Mouse (Mus musculus) heart, embryonic 14.5 days (tissue): Measurements from ENCODE around the gene Cacng5. TPM values are rescaled to one million over a fixed set of nuclear protein-coding genes. Genes with fewer than 3 reads are reported as not detected.

ENCODE experiments used
- ATAC-seq: fragments of 200-750 bp; cut with Nextera tagmentation; 2 replicates; pipeline ENCODE4 v1.8.0; 2017; ENCODE audit warnings: low read depth, moderate TSS enrichment; ENCODE audit not compliant: insufficient number of reproducible peaks, insufficient read depth, low FRiP score
- H3K27ac ChIP-seq, 2 experiments: fragments of 200-500 bp in 1 of 2; fragments of 300-500 bp in 1 of 2; sonication (generic) in 1 of 2; replicated peaks in 1 of 2; 2 replicates each; pipeline ENCODE4 v1.5.1; 2012 to 2014; ENCODE audit warnings: low read depth in 2 of 2, low read length in 2 of 2, control low read depth in 1 of 2, mild to moderate bottlenecking in 1 of 2, mixed read lengths in 1 of 2; ENCODE audit not compliant: control insufficient read depth in 1 of 2, insufficient read depth in 1 of 2
- H3K27me3 ChIP-seq: fragments of 300-500 bp; sonication (generic); 2 replicates; pipeline ENCODE4 v1.6.1; 2014; ENCODE audit warnings: mild to moderate bottlenecking, low read length, control low read depth; ENCODE audit not compliant: control insufficient read depth, insufficient read depth
- H3K36me3 ChIP-seq: fragments of 300-500 bp; sonication (generic); 2 replicates; pipeline ENCODE4 v1.6.1; 2014; ENCODE audit warnings: mild to moderate bottlenecking, control low read depth, low read length, mixed read lengths; ENCODE audit not compliant: control insufficient read depth, insufficient read depth
- H3K4me1 ChIP-seq, 2 experiments: fragments of 200-500 bp in 1 of 2; fragments of 300-500 bp in 1 of 2; sonication (generic) in 1 of 2; 2 replicates each; pipeline ENCODE4 v1.6.1; 2012 to 2014; ENCODE audit warnings: low read length in 2 of 2, control low read depth in 1 of 2, mixed read lengths in 1 of 2; ENCODE audit not compliant: control insufficient read depth in 2 of 2, insufficient read depth in 2 of 2
- H3K4me2 ChIP-seq: fragments of 300-500 bp; sonication (generic); 2 replicates; pipeline ENCODE4 v1.6.1; 2014; ENCODE audit warnings: mild to moderate bottlenecking, low read length
- H3K4me3 ChIP-seq, 2 experiments: fragments of 200-500 bp in 1 of 2; fragments of 300-500 bp in 1 of 2; sonication (generic) in 1 of 2; 2 replicates each; pipeline ENCODE4 v1.5.1; 2012 to 2014; ENCODE audit warnings: low read length in 2 of 2, mild to moderate bottlenecking in 2 of 2, control low read depth in 1 of 2, low read depth in 1 of 2, moderate library complexity in 1 of 2; ENCODE audit not compliant: control insufficient read depth in 1 of 2, insufficient read depth in 1 of 2
- H3K9ac ChIP-seq: fragments of 300-500 bp; sonication (generic); 2 replicates; pipeline ENCODE4 v1.6.1; 2014; ENCODE audit warnings: mild to moderate bottlenecking, low read length
- H3K9me3 ChIP-seq: fragments of 300-500 bp; sonication (generic); 2 replicates; pipeline ENCODE4 v1.6.1; 2016; ENCODE audit warnings: low read length, control low read depth; ENCODE audit not compliant: control insufficient read depth
- WGBS: fragments of 180-500 bp; shearing (Covaris S2); extraction: QIAGEN DNeasy Blood & Tissue Kit; methylation state at CpG from one replicate; pipeline ENCODE4 v1.1.7; 2014; 5-methylcytosine and 5-hydroxymethylcytosine counted together
- polyA plus RNA-seq: library from polyadenylated mRNA; unstranded; fragments of >200 nt; fragmentation: Nextera tagmentation; extraction: Ambion mirVana; gene quantifications from 2 replicates; pipeline ENCODE4 v1.2.1, GENCODE M21; 2014

The Cacng5 gene
- polyA plus RNA-seq, 1 experiment from 2014 or later, result 0.05 TPM

GRCm38 (mm10) chr11:107905364-107905763, 9.5 kb downstream of the Cacng5 start:
- Histone ChIP-seq H3K4me3 (no peak overlapping the region), H3K27me3 (no peaks in the 10 kb centered on the region), H3K4me2 (no peak overlapping the region), H3K36me3 (no peaks in the 10 kb centered on the region), H3K9me3 (peaks cover 4% of the 10 kb centered on the region; the same call in 1 of the 2 replicates), H3K4me1 (no peaks in the 10 kb centered on the region), H3K27ac (no peak overlapping the region), H3K9ac (no peak overlapping the region)
- no peak for ATAC-seq
- 74% methylated on average over 9 of the region's 9 CpGs for WGBS

GRCm38 (mm10) chr11:107903966-107904605, 10.8 kb downstream of the Cacng5 start:
- H3K27me3 ChIP-seq, result no peaks in the 10 kb centered on the region
- WGBS, result 15% methylated on average over 4 of the region's 4 CpGs
- H3K9me3 ChIP-seq, result no peaks in the 10 kb centered on the region

GRCm38 (mm10) chr11:107900470-107900869, 14.4 kb downstream of the Cacng5 start:
- no peak overlapping the region for H3K4me2 ChIP-seq
- no peak for ATAC-seq
- no peaks in the 10 kb centered on the region for H3K9me3 ChIP-seq
- H3K4me3 ChIP-seq, result no peak overlapping the region
- no peaks in the 10 kb centered on the region for H3K36me3 ChIP-seq
- 49% methylated on average over 4 of the region's 4 CpGs for WGBS
- no peak overlapping the region for H3K9ac ChIP-seq
- no peak overlapping the region for H3K27ac ChIP-seq
- H3K4me1 ChIP-seq, result peaks cover 0 to 2% of the 10 kb centered on the region in 2 experiments; a peak in 1 of 4 replicates
- no peaks in the 10 kb centered on the region for H3K27me3 ChIP-seq

More at GRCm38 (mm10) chr11:107903966-107904605, 10.8 kb downstream of the Cacng5 start:
- Histone ChIP-seq H3K36me3 (no peaks in the 10 kb centered on the region), H3K4me3 (no peak overlapping the region), H3K4me2 (no peak overlapping the region), H3K9ac (no peak overlapping the region), H3K4me1 (no peaks in the 10 kb centered on the region), H3K27ac (no peak overlapping the region)
- ATAC-seq, result no peak

- no peak for ATAC-seq
- Histone ChIP-seq H3K4me2 (no peak overlapping the region), H3K4me1 (peaks cover 0 to 2% of the 10 kb centered on the region in 2 experiments; a peak in 1 of 4 replicates), H3K9me3 (no peaks in the 10 kb centered on the region), H3K27ac (no peak overlapping the region), H3K27me3 (no peaks in the 10 kb centered on the region), H3K4me3 (no peak overlapping the region), H3K36me3 (no peaks in the 10 kb centered on the region), H3K9ac (no peak overlapping the region)
- WGBS, result 67% methylated on average over 2 of the region's 2 CpGs
Measured at GRCm38 (mm10) chr11:107898698-107899097, 16.2 kb downstream of the Cacng5 start.

GRCm38 (mm10) chr11:107895635-107896034, 19.2 kb downstream of the Cacng5 start:
- no peak overlapping the region for H3K4me2 ChIP-seq
- no peak overlapping the region for H3K27ac ChIP-seq
- H3K9me3 ChIP-seq, result no peaks in the 10 kb centered on the region
- H3K27me3 ChIP-seq, result no peaks in the 10 kb centered on the region
- no peak overlapping the region for H3K4me3 ChIP-seq
- 58% methylated on average over 4 of the region's 4 CpGs for WGBS
- no peak overlapping the region for H3K9ac ChIP-seq
- no peaks in the 10 kb centered on the region for H3K36me3 ChIP-seq
- ATAC-seq, result no peak
- peaks cover 0 to 2% of the 10 kb centered on the region in 2 experiments; a peak in 1 of 4 replicates for H3K4me1 ChIP-seq

- no peak for ATAC-seq
- H3K27ac ChIP-seq, result no peak overlapping the region
- peaks cover 0 to 2% of the 10 kb centered on the region in 2 experiments; a peak in 1 of 4 replicates for H3K4me1 ChIP-seq
- no peak overlapping the region for H3K4me2 ChIP-seq
- no peak overlapping the region for H3K4me3 ChIP-seq
- no peaks in the 10 kb centered on the region for H3K36me3 ChIP-seq
- 87% methylated on average over 3 of the region's 3 CpGs for whole genome bisulfite sequencing
- no peak overlapping the region for H3K9ac ChIP-seq
- H3K27me3 ChIP-seq, result no peaks in the 10 kb centered on the region
- H3K9me3 ChIP-seq, result no peaks in the 10 kb centered on the region
Measured at GRCm38 (mm10) chr11:107891377-107891776, 23.5 kb downstream of the Cacng5 start.

GRCm38 (mm10) chr11:107887342-107887741, 27.5 kb downstream of the Cacng5 start:
- Histone ChIP-seq H3K4me2 (no peak overlapping the region), H3K27me3 (no peaks in the 10 kb centered on the region), H3K9me3 (no peaks in the 10 kb centered on the region), H3K4me1 (no peaks in the 10 kb centered on the region), H3K9ac (no peak overlapping the region), H3K27ac (no peak overlapping the region), H3K36me3 (no peaks in the 10 kb centered on the region), H3K4me3 (no peak overlapping the region)
- 84% methylated on average over 6 of the region's 6 CpGs for WGBS
- no peak for ATAC-seq

GRCm38 (mm10) chr11:107876840-107877239, 38.0 kb downstream of the Cacng5 start:
- Histone ChIP-seq H3K27me3 (no peaks in the 10 kb centered on the region), H3K27ac (no peak overlapping the region), H3K4me2 (no peak overlapping the region), H3K36me3 (no peaks in the 10 kb centered on the region), H3K9ac (no peak overlapping the region), H3K4me1 (no peaks in the 10 kb centered on the region), H3K4me3 (no peak overlapping the region), H3K9me3 (no peaks in the 10 kb centered on the region)
- ATAC-seq, result no peak
- 66% methylated on average over 5 of the region's 5 CpGs for WGBS
